ENCODE assay signal across 15 mouse cellular contexts in the genomic region with DNA sequence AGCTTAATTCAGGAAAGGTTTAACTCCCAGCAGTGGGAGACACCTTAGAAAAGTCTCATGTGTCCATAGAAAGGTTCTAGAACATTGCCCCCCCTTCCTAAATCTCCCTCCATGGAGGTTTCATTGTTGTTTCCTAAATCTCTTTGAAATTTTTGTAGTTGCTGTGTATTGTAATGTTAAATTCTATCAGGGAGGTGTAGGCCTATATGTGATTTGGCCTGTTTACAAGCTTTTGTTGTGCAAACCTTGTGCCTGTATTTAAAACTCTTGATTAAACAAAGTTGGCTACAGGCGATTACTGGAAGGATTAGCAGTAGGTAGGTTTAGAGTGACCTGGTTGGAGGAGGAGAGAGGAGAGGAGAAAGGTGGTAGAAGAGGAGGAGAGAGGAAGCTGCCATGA.
"Had no signal": no experiment of that assay in that cellular context is flagged by ENCODE, and none has a peak within 500 bp of the region (broad histone marks: within the 10 kb centered on the region; RNA-seq: fewer than 3 reads in every experiment).

No protein-coding gene starts in this region.

- H3K4me3 ChIP-seq: neural tube, embryonic 15.5 days; stomach, embryonic 15.5 days had no signal

- H3K4me2 ChIP-seq: neural tube, embryonic 15.5 days; stomach, embryonic 15.5 days had no signal

- H3K36me3 ChIP-seq: neural tube, embryonic 15.5 days; stomach, embryonic 15.5 days had no signal

- DNase-seq: retina, postnatal 1 day; right cerebral cortex, adult 18-20 months; right cerebral cortex, postnatal 14 days; right cerebral cortex, postnatal 25 days; right cerebral cortex, postnatal 4 days; spleen, adult 18-20 months; thymus, adult 18-20 months; thymus, adult 2 months; thymus, postnatal 14 days; thymus, postnatal 25 days; thymus, postnatal 36 days; thymus, postnatal 4 days had no signal

- H3K27ac ChIP-seq: neural tube, embryonic 15.5 days; stomach, embryonic 15.5 days; stomach, postnatal 0 days had no signal

- H3K9me3 ChIP-seq: neural tube, embryonic 15.5 days; stomach, embryonic 15.5 days had no signal

- H3K27me3 ChIP-seq: neural tube, embryonic 15.5 days; stomach, embryonic 15.5 days had no signal

- H3K9ac ChIP-seq: neural tube, embryonic 15.5 days; stomach, embryonic 15.5 days had no signal

- H3K4me1 ChIP-seq: neural tube, embryonic 15.5 days; stomach, embryonic 15.5 days had no signal
